In the genomic region with DNA sequence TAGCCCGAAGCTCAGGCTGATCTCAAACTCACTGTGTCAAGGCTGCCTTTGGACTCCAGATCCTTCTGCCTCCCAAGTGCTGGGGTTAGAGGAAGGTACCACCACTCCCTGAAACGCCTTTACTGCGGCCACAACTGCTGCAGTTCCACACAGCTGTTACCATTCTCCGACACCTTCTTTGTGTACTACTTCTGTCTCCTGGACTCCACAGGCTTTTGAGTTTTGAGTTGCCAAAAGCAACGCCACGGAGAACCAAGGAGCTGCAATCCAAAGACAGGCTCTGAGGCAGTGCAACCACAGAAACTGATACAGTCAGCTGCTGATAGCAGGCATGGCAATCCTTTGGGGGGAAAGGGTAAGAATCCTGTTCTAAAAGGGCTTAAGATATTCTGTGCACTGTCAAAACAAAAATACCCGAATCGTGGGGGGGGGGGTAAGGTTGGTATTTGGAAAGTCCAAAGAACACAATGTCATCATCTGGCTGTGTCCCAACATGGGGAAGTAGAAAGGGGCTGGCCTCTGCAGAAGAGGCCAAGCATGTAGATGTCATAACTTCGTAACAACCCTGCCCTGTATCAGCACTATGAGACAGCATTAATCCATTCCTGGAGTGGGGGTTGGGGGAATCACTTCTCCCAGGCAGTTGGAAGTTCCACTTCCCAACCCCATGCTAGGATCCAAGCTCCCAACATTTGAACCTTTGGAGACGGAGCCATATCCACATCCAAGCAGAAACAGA, we compare ENCODE assay signal across 23 mouse cellular contexts.
DNase-seq lines count a peak whose midpoint lies in the region; ATAC-seq and TF ChIP-seq lines count a peak whose summit lies in the region.
"Had no signal": no experiment of that assay in that cellular context is flagged by ENCODE, and none has a peak within 500 bp of the region (broad histone marks: within the 10 kb centered on the region; RNA-seq: fewer than 3 reads in every experiment).

No protein-coding gene starts in this region.

- 0 out of 2 replicates have a peak overlapping the region, but pooled peaks have one; percentile 21 for H3K27ac ChIP-seq in liver, embryonic 12.5 days
- peak overlapping the region; percentile 4; the same call in 1 of the 2 replicates for H3K27ac ChIP-seq in lung, postnatal 0 days (ENCODE audit: low read length)
- H3K27ac ChIP-seq in kidney, embryonic 15.5 days, result no peak overlapping the region
- H3K27ac ChIP-seq: embryonic facial prominence, embryonic 12.5 days; gastrocnemius, adult 2 months; heart, adult 2 months; left cerebral cortex, adult 2 months; limb, embryonic 12.5 days; stomach, postnatal 0 days had no signal

- no peak overlapping the region for H3K4me3 ChIP-seq in liver, embryonic 12.5 days
- H3K4me3 ChIP-seq in lung, postnatal 0 days (ENCODE audit: low read depth, low read length), result no peak overlapping the region
- H3K4me3 ChIP-seq in kidney, embryonic 15.5 days (replicated peaks), result no peak overlapping the region
- H3K4me3 ChIP-seq: embryonic facial prominence, embryonic 12.5 days; gastrocnemius, adult 2 months; heart, adult 2 months; left cerebral cortex, adult 2 months; limb, embryonic 12.5 days; megakaryocyte, embryonic 14.5 days had no signal

- 62% methylated on average over 10 of the region's 10 CpGs for WGBS in liver, embryonic 12.5 days (ENCODE audit: insufficient replicate concordance)
- 57% methylated on average over 10 of the region's 10 CpGs for WGBS in lung, postnatal 0 days
- 77% methylated on average over 10 of the region's 10 CpGs for WGBS in kidney, embryonic 15.5 days

- 0 out of 2 replicates have a peak, but pooled peaks cover 6% of the 10 kb centered on the region for H3K4me1 ChIP-seq in liver, embryonic 12.5 days
- no peaks in the 10 kb centered on the region for H3K4me1 ChIP-seq in lung, postnatal 0 days (ENCODE audit: insufficient read depth, low read depth, low read length)
- 0 out of 2 replicates have a peak, but pooled peaks cover 3% of the 10 kb centered on the region for H3K4me1 ChIP-seq in kidney, embryonic 15.5 days
- H3K4me1 ChIP-seq: embryonic facial prominence, embryonic 12.5 days; limb, embryonic 12.5 days had no signal

- TF ChIP-seq CTCF in lung, postnatal 0 days (IDR thresholded peaks at IDR 0.05), result no peak

- no peak overlapping the region for H3K4me2 ChIP-seq in liver, embryonic 12.5 days
- no peak overlapping the region for H3K4me2 ChIP-seq in lung, postnatal 0 days (replicated peaks; ENCODE audit: low read depth, low read length)
- H3K4me2 ChIP-seq in kidney, embryonic 15.5 days, result no peak overlapping the region
- H3K4me2 ChIP-seq: embryonic facial prominence, embryonic 12.5 days; limb, embryonic 12.5 days had no signal

- H3K27me3 ChIP-seq in liver, embryonic 12.5 days (replicated peaks), result no peaks in the 10 kb centered on the region
- no peaks in the 10 kb centered on the region for H3K27me3 ChIP-seq in lung, postnatal 0 days (replicated peaks; ENCODE audit: insufficient read depth, low read length)
- H3K27me3 ChIP-seq in kidney, embryonic 15.5 days, result no peaks in the 10 kb centered on the region
- H3K27me3 ChIP-seq: embryonic facial prominence, embryonic 12.5 days; limb, embryonic 12.5 days had no signal

- no peaks in the 10 kb centered on the region for H3K9me3 ChIP-seq in liver, embryonic 12.5 days (replicated peaks)
- H3K9me3 ChIP-seq in lung, postnatal 0 days (ENCODE audit: low read length), result no peaks in the 10 kb centered on the region
- no peaks in the 10 kb centered on the region for H3K9me3 ChIP-seq in kidney, embryonic 15.5 days (replicated peaks)
- H3K9me3 ChIP-seq: embryonic facial prominence, embryonic 12.5 days; limb, embryonic 12.5 days; megakaryocyte, embryonic 14.5 days had no signal

- DNase-seq in liver, result no peak
- DNase-seq in lung, postnatal 0 days (ENCODE audit: low spot score), result peak; percentile 85
- DNase-seq in B cell, adult 2 months, result no peak
- no peak for DNase-seq in ovary, adult 18-20 months (ENCODE audit: low spot score)
- DNase-seq: cerebellum, adult 11 months; cerebellum, postnatal 36 days; gastrocnemius, adult 2 months; heart, postnatal 10 days; kidney, postnatal 10 days; thymus, postnatal 14 days had no signal

- TF ChIP-seq EP300 in lung, postnatal 0 days (IDR thresholded peaks at IDR 0.05), result peak; percentile 28; the same call in 1 of the 2 replicates

- no peaks in the 10 kb centered on the region for H3K36me3 ChIP-seq in liver, embryonic 12.5 days
- no peaks in the 10 kb centered on the region for H3K36me3 ChIP-seq in lung, postnatal 0 days (ENCODE audit: insufficient read depth, low read length)
- H3K36me3 ChIP-seq in kidney, embryonic 15.5 days, result no peaks in the 10 kb centered on the region
- H3K36me3 ChIP-seq: embryonic facial prominence, embryonic 12.5 days; limb, embryonic 12.5 days had no signal

- ATAC-seq in liver, embryonic 12.5 days, result no peak
- ATAC-seq in granulocyte monocyte progenitor cell, adult 5-6 weeks (replicated peaks; ENCODE audit: poor library complexity, severe bottlenecking), result peak; percentile 94
- ATAC-seq in lung, postnatal 0 days, result peak; percentile 82
- peak; percentile 88 for ATAC-seq in monocyte, adult 5-6 weeks (replicated peaks; ENCODE audit: insufficient number of reproducible peaks, low FRiP score, low TSS enrichment, poor library complexity, severe bottlenecking)
- no peak for ATAC-seq in kidney, embryonic 15.5 days (replicated peaks; ENCODE audit: low FRiP score)
- ATAC-seq: forebrain, embryonic 16.5 days; hindbrain, embryonic 16.5 days; intestine, postnatal 0 days had no signal

- no peak overlapping the region for H3K9ac ChIP-seq in liver, embryonic 12.5 days
- no peak overlapping the region for H3K9ac ChIP-seq in lung, postnatal 0 days (replicated peaks; ENCODE audit: low read depth)
- H3K9ac ChIP-seq in kidney, embryonic 15.5 days, result no peak overlapping the region
- H3K9ac ChIP-seq: embryonic facial prominence, embryonic 12.5 days; limb, embryonic 12.5 days had no signal

Comparison
In these comparisons a context has a peak if more than half of its experiments do, and no peak if none do; other contexts are left out.
1. ATAC-seq: peak in granulocyte monocyte progenitor cell, adult 5-6 weeks (single experiment), lung, postnatal 0 days (single experiment) and monocyte, adult 5-6 weeks (single experiment); none in liver, embryonic 12.5 days (single experiment) and kidney, embryonic 15.5 days (single experiment).